Mouse (Mus musculus) lung, embryonic 16.5 days (tissue): Measurements from ENCODE around the gene Cnih2. TPM values are rescaled to one million over a fixed set of nuclear protein-coding genes. Genes with fewer than 3 reads are reported as not detected.

Experiments used
- ATAC-seq: fragments of 200-750 bp; cut with Nextera tagmentation; 2 replicates; pipeline ENCODE4 v1.8.0; 2017; ENCODE audit warnings: low read depth, mild to moderate bottlenecking, moderate library complexity
- H3K27ac ChIP-seq: fragments of 300-500 bp; sonication (generic); 2 replicates; pipeline ENCODE4 v1.5.1; 2014; ENCODE audit warnings: mild to moderate bottlenecking, control low read depth, low read length
- H3K27me3 ChIP-seq: fragments of 300-500 bp; sonication (generic); 2 replicates; pipeline ENCODE4 v1.6.1; 2014; ENCODE audit warnings: low read depth, low read length, mixed read lengths; ENCODE audit not compliant: control insufficient read depth, insufficient read depth
- H3K36me3 ChIP-seq: fragments of 300-500 bp; sonication (generic); 2 replicates; pipeline ENCODE4 v1.6.1; 2014; ENCODE audit warnings: low read length; ENCODE audit not compliant: control insufficient read depth, insufficient read depth
- H3K4me1 ChIP-seq: fragments of 300-500 bp; sonication (generic); replicated peaks from 2 replicates; pipeline ENCODE4 v1.6.1; 2014; ENCODE audit warnings: low read length, mixed read lengths; ENCODE audit not compliant: control insufficient read depth, insufficient read depth
- H3K4me2 ChIP-seq: fragments of 300-500 bp; sonication (generic); 2 replicates; pipeline ENCODE4 v1.6.1; 2014; ENCODE audit warnings: low read depth, low read length, control low read depth
- H3K4me3 ChIP-seq: fragments of 300-500 bp; sonication (generic); 2 replicates; pipeline ENCODE4 v1.5.1; 2014; ENCODE audit warnings: mild to moderate bottlenecking, low read length, control low read depth
- H3K9ac ChIP-seq: fragments of 300-500 bp; sonication (generic); 2 replicates; pipeline ENCODE4 v1.6.1; 2014; ENCODE audit warnings: low read length, control low read depth
- H3K9me3 ChIP-seq: fragments of 300-500 bp; sonication (generic); 2 replicates; pipeline ENCODE4 v1.6.1; 2016; ENCODE audit warnings: low read length; ENCODE audit not compliant: control insufficient read depth
- WGBS: fragments of 180-500 bp; shearing (Covaris S2); extraction: QIAGEN DNeasy Blood & Tissue Kit; methylation state at CpG from one replicate; pipeline ENCODE4 v1.1.7; 2014; 5-methylcytosine and 5-hydroxymethylcytosine counted together
- polyA plus RNA-seq: library from polyadenylated mRNA; unstranded; fragments of >200 nt; fragmentation: Nextera tagmentation; extraction: Ambion mirVana; gene quantifications from 2 replicates; pipeline ENCODE4 v1.2.1, GENCODE M21; 2015

Cnih2 gene
- polyA plus RNA-seq, 1 experiment from 2014 or later = 5.6 TPM

DNA sequence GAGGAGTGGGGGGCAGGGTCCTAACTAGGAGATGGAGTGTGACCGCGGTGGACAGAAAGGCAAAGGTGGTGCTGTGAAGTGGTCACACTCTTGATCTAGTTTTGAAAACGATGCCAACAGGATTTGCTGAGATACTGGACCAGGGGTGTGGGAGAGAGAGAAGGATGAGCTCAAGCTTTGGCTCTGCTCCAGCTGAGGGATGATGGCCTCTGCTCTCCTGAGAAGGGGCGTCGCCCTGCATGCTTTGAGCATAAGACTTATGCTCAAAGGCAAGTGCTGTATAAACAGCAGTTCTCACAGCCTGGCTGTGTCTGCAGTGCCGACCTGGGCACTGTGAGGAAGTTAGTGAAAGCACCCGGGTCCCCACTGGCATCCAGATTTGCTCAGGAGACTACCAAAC lies 33.2 kb downstream of the Cnih2 start:
- Histone ChIP-seq H3K36me3 (no peaks in the 10 kb centered on the region), H3K4me3 (no peak overlapping the region), H3K9me3 (no peaks in the 10 kb centered on the region), H3K4me1 (peaks cover 34% of the 10 kb centered on the region), H3K27ac (no peak overlapping the region), H3K4me2 (no peak overlapping the region), H3K9ac (no peak overlapping the region), H3K27me3 (peaks cover 14% of the 10 kb centered on the region)
- ATAC-seq = no peak
- WGBS = 31% methylated on average over 7 of the region's 7 CpGs

DNA sequence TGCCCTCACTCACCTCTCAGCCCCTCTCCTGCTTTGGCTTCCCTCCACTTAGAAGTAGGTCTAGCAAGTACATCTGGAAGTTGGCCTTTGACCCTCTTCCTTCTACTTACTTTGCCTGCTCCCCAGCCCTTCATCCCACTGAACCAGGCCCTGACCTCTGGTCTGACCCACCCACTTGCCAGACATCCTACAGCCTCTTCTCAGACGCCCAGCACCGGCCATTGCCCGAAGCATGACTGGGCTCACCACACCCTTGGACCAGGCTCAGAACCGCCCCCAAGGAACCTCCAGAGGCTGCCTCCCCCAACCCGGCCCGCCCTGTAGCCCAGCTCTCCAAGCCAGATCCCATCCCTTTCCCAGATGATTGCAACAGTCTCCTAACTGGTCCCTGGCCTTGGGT lies 35.9 kb downstream of the Cnih2 start:
- no peaks in the 10 kb centered on the region for H3K27me3 ChIP-seq
- 69% methylated on average over 6 of the region's 6 CpGs for WGBS
- no peaks in the 10 kb centered on the region for H3K9me3 ChIP-seq
- ATAC-seq = no peak
- no peak overlapping the region for H3K9ac ChIP-seq
- H3K36me3 ChIP-seq = no peaks in the 10 kb centered on the region
- peaks cover 48% of the 10 kb centered on the region for H3K4me1 ChIP-seq
- H3K4me2 ChIP-seq = no peak overlapping the region
- no peak overlapping the region for H3K4me3 ChIP-seq
- no peak overlapping the region for H3K27ac ChIP-seq

DNA sequence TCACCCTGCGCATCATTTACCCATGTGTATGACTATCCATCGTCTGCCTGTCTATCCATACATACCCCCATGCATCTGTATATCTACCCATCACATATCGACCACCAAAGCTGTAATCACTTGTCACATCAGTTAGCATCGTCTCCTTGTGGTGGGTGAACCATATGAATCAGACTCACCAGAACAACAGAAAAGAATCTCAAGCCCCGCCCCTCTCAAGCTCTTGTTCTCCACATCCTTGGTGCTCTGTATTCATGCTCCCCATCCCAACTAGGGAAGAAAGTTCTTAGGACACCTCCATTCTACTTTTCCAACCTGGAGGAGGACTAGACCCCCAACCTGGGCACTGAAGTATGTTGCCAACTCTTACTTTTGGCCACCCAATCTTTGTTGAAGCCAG lies 36.3 kb downstream of the Cnih2 start:
- Histone ChIP-seq H3K27ac (no peak overlapping the region), H3K9me3 (no peaks in the 10 kb centered on the region), H3K27me3 (no peaks in the 10 kb centered on the region), H3K4me3 (no peak overlapping the region), H3K4me1 (peaks cover 45% of the 10 kb centered on the region), H3K4me2 (no peak overlapping the region), H3K9ac (no peak overlapping the region), H3K36me3 (no peaks in the 10 kb centered on the region)
- no peak for ATAC-seq
- WGBS = 67% methylated on average over 5 of the region's 5 CpGs

DNA sequence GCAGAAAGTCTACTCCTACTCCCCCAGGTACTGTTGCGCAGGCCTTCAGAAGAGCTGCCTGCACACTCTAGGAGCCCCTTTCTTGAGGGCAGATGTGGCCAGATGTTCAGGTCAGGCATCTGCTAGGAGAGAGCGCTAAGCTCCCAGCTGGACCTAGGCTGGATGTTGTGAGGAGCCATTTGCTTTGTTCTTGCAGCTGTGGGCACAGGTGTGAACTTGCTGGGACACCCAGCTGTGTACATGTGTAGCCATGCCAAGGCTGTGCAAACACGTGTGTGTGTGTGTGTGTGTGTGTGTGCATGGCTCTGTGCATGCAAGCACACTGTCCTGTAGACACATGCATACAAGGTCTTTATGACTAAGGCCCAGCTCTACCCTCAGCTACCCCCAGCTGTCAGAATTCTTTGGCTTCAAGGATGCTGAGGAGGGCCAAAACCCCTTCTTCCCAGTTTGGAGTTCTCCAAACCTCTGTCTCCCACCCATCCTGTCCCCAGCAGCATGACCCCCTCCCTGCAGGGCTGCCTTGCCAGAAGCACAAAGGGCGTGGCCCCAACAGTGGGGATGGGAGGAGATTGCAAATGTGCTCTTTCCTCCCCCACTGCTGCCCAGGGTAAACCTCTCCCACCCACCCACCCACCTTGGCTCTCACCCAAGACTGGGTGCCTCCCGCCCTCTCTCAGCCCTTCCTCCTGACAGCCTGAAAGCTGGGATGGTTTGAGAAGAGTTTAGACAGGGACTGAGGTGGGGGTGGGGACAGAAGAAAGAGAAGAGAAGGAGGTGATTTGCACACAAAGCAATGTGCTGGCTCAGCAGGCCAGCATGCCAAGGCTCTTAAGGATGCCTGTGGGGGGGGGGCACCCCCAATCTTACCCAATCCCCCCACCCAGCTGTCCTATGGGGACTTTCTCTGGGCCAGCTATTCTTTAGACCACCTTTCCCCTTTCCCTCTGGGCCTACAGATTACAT lies 37.7 kb downstream of the Cnih2 start:
- peak; percentile 65 for ATAC-seq
- H3K9ac ChIP-seq = peak overlapping the region; percentile 51
- 26% methylated on average over 5 of the region's 5 CpGs for whole genome bisulfite sequencing
- H3K4me1 ChIP-seq = peaks cover 49% of the 10 kb centered on the region
- peak overlapping the region; percentile 68 for H3K27ac ChIP-seq
- H3K9me3 ChIP-seq = no peaks in the 10 kb centered on the region
- no peaks in the 10 kb centered on the region for H3K27me3 ChIP-seq
- H3K36me3 ChIP-seq = no peaks in the 10 kb centered on the region
- no peak overlapping the region for H3K4me3 ChIP-seq
- no peak overlapping the region; the same call in 1 of the 2 replicates for H3K4me2 ChIP-seq

DNA sequence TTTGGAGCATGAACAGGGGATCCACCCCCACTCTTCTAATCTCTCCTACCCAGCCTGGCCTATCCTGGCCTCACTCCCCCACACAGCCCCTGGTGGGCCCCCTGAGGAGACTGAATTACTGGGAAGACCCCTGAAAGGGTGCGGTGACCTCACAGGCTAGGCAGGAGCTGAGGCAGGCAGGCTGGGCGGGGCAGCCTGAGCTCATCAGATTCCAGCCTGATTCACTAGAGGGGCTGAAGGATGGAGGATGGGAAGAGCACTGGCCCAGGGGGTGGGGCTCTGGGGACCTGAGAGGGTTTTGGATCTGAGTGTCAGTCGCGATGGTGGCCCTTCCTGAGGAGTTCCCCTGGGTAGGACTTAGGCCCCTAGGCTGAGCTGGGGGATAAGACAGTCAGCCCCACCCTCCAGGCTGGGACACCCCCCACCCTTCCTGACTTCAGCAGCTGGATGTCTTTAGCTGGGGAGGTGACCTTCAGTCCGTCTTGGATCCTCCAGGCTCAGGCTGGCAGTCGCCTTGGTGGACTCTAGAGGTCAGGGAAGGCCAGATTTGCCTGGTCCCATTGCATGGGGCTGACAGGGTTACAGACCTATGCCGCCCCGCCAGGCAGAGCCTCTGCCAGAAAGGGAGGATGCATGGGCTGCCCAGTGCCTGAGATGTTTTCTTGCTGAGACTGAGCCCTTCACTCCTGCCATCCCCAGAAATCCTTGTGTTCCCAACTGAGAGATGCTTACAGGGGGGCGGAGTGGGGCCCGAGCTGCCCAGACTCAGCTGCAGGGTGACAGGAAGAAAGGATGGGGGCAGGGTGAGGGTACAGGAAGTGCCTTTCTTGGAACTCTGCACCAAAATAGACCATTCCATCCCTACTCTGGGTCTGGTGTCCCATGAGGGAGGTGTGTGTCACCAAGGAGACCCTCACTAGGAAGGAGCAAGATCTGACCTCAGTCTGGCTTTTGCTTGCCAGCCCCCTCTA lies 39.2 kb downstream of the Cnih2 start:
- 7% methylated on average over 10 of the region's 10 CpGs for WGBS
- H3K27ac ChIP-seq = peak overlapping the region; percentile 68
- H3K4me3 ChIP-seq = no peak overlapping the region
- peak; percentile 68 for ATAC-seq
- peak overlapping the region; percentile 19 for H3K4me2 ChIP-seq
- H3K4me1 ChIP-seq = peaks cover 42% of the 10 kb centered on the region
- H3K9me3 ChIP-seq = no peaks in the 10 kb centered on the region
- no peaks in the 10 kb centered on the region; the same call in 1 of the 2 replicates for H3K36me3 ChIP-seq
- no peaks in the 10 kb centered on the region for H3K27me3 ChIP-seq
- H3K9ac ChIP-seq = peak overlapping the region; percentile 37

DNA sequence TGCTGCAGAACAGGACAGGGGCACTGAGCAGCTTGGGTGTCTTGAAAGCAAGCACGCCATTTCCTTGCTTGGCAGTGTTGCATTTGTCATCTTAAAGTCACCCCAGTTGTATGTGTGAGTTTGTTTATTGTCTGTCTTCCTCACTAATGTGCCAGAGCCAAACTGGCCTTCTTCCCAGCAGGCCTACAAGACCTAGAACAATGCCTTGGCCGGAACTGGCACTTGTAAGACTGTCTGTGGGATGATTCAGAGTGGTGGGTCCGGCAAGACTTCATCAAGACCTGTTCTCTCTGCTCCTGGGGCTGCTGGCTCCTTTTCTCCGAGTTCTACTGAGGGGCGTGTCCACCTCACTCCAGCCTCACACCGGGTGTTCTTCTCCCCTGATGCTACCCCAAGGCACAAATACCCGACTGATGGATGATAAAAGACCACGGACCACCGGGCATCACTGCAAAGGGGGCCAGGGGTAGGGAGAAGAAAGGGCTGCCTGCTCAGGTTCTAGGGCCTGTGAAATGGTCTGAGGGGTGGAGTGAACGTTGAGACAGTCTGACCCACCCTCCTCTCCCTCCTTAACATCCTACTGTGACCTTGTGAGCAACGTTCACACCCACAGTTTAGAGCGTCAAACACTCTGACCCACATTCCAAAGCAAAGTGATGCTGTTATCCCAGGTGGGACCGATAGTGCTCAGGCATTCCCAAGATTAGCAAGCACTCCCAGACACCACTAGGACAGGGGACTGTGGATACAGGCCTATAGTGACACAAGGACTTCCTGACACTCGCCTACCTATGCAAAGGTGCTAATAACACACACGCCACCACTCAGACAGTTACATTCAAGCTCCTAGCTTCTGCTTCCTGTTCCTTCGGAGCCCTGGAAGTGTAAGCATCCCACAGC lies 40.2 kb downstream of the Cnih2 start:
- no peak overlapping the region for H3K9ac ChIP-seq
- H3K27me3 ChIP-seq = no peaks in the 10 kb centered on the region
- ATAC-seq = no peak
- no peaks in the 10 kb centered on the region for H3K9me3 ChIP-seq
- H3K4me2 ChIP-seq = no peak overlapping the region
- H3K27ac ChIP-seq = peak overlapping the region; percentile 68
- H3K4me1 ChIP-seq = peaks cover 42% of the 10 kb centered on the region
- 21% methylated on average over 16 of the region's 16 CpGs for WGBS
- H3K4me3 ChIP-seq = no peak overlapping the region
- no peaks in the 10 kb centered on the region; the same call in 1 of the 2 replicates for H3K36me3 ChIP-seq

DNA sequence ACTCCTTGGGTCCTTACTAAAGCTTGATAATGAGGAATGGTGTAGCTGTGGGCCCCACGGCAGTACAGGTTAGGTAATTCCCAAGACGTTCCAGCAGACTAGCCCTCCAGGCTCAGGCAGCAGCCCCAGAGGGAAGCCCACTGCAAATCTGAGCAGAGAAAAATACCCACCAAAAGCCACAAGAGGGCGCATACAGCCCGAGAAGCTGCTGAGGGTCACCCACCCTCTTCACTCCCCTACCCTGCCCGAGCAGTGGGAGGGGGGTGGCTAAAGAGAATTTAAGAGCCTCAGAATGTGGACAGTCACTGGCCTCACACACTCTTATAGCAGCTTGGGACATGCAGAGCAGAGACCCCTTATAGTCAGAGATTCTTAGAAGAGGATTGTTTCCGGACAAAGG lies 42.1 kb downstream of the Cnih2 start:
- ATAC-seq = 0 out of 2 replicates have a peak, but pooled peaks have one; percentile 0
- H3K9ac ChIP-seq = no peak overlapping the region
- H3K9me3 ChIP-seq = no peaks in the 10 kb centered on the region
- H3K27me3 ChIP-seq = peaks cover 3% of the 10 kb centered on the region; the same call in 1 of the 2 replicates
- H3K4me2 ChIP-seq = no peak overlapping the region
- no peak overlapping the region for H3K27ac ChIP-seq
- no peak overlapping the region for H3K4me3 ChIP-seq
- peaks cover 47% of the 10 kb centered on the region for H3K4me1 ChIP-seq
- H3K36me3 ChIP-seq = no peaks in the 10 kb centered on the region; the same call in 1 of the 2 replicates
- 8% methylated on average over 6 of the region's 6 CpGs for WGBS

DNA sequence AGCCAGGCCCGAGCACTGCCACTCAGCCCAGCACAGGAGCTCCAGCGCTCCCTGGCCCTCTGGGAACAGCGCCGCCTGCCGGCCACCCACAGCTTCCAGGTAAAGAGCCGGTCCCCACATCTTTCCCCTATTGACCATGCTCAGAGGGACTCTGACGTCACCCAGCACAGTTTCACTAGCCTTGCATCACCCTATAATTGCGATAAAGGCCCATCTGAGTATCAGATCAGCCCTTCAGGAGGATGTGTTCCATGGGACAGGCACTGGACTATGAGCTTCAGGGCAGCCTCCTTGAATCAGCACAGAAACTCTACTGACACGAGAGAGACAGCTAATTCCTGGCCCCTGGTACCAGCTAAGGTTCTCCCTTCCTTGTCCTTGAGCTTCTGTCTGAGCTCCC lies 44.4 kb downstream of the Cnih2 start:
- Histone ChIP-seq H3K4me1 (peaks cover 42% of the 10 kb centered on the region), H3K9ac (no peak overlapping the region), H3K4me3 (no peak overlapping the region), H3K27me3 (peaks cover 3% of the 10 kb centered on the region; the same call in 1 of the 2 replicates), H3K9me3 (no peaks in the 10 kb centered on the region), H3K27ac (no peak overlapping the region), H3K36me3 (no peaks in the 10 kb centered on the region; the same call in 1 of the 2 replicates), H3K4me2 (no peak overlapping the region)
- no peak for ATAC-seq
- WGBS = 21% methylated on average over 9 of the region's 9 CpGs
